Mouse (Mus musculus) heart, adult 2 months (tissue): ENCODE results near the gene Akna. TPM values are rescaled to one million over a fixed set of nuclear protein-coding genes. Genes with fewer than 3 reads are reported as not detected.

ENCODE experiments used
- DNase-seq, 2 experiments: peaks; one replicate each; pipeline ENCODE4 v3.0.0; 2021
- H3K27ac ChIP-seq: fragments of 200-600 bp; 2 replicates; pipeline ENCODE4 v1.8.1; 2022
- H3K27me3 ChIP-seq: fragments of 200-500 bp; 2 replicates; pipeline ENCODE4 v1.6.1; 2012; ENCODE audit warnings: mild to moderate bottlenecking, low read length, inconsistent platforms, mixed read lengths; ENCODE audit not compliant: control insufficient read depth, insufficient read depth
- H3K36me3 ChIP-seq: fragments of 200-500 bp; 2 replicates; pipeline ENCODE4 v1.6.1; 2012; ENCODE audit warnings: low read length, inconsistent platforms; ENCODE audit not compliant: control insufficient read depth, insufficient read depth
- H3K4me1 ChIP-seq: fragments of 200-500 bp; 2 replicates; pipeline ENCODE4 v1.6.1; 2011; ENCODE audit warnings: low read length; ENCODE audit not compliant: control insufficient read depth, insufficient read depth
- H3K4me3 ChIP-seq: fragments of 200-600 bp; 2 replicates; pipeline ENCODE4 v1.8.1; 2022
- H3K79me2 ChIP-seq: fragments of 200-500 bp; replicated peaks from 2 replicates; pipeline ENCODE4 v1.6.1; 2012; ENCODE audit warnings: mild to moderate bottlenecking, inconsistent platforms, low read length, moderate library complexity, mixed read lengths; ENCODE audit not compliant: control insufficient read depth, insufficient read depth
- H3K9ac ChIP-seq: fragments of 200-500 bp; 2 replicates; pipeline ENCODE4 v1.6.1; 2012; ENCODE audit warnings: low read depth, mild to moderate bottlenecking, control low read depth, inconsistent platforms, low read length, mixed read lengths
- CTCF ChIP-seq: fragments of 200-600 bp; IDR thresholded peaks from 2 replicates; pipeline ENCODE4 v1.8.1; 2022; ENCODE audit warnings: antibody characterized with exemption, mild to moderate bottlenecking, moderate library complexity
- EP300 ChIP-seq: fragments of 200-500 bp; IDR thresholded peaks from 2 replicates; pipeline ENCODE4 v1.6.1; 2011; ENCODE audit warnings: low read depth, low read length, control low read depth; ENCODE audit not compliant: insufficient read depth
- POLR2A ChIP-seq: fragments of 200-500 bp; IDR thresholded peaks from 2 replicates; pipeline ENCODE4 v1.6.1; 2011; ENCODE audit warnings: mild to moderate bottlenecking, low read depth, low read length, control low read depth; ENCODE audit not compliant: insufficient read depth
- WGBS: fragments of 180-500 bp; shearing (Covaris S2); methylation state at CpG from one replicate; pipeline ENCODE4 v1.1.7; 2018; 5-methylcytosine and 5-hydroxymethylcytosine counted together
- intact Hi-C: fragments of 180-260 bp; cut with DNase I; formaldehyde crosslinking; loops from one replicate; pipeline ENCODE4 v1.15.1; 2025
- polyA plus RNA-seq: library from polyadenylated mRNA; depleted of rRNA; stranded (reverse); fragments of >200 nt; gene quantifications from 2 replicates; pipeline ENCODE4 v1.2.3, GENCODE M21; 2012
- total RNA-seq, 2 experiments: library from RNA; stranded (reverse); gene quantifications; 2 replicates each; pipeline ENCODE4 v1.2.3; 2021

Gene Akna
- total and polyA plus RNA-seq, 3 experiments = 3.5 to 4.8 (median 3.9) TPM

DNA sequence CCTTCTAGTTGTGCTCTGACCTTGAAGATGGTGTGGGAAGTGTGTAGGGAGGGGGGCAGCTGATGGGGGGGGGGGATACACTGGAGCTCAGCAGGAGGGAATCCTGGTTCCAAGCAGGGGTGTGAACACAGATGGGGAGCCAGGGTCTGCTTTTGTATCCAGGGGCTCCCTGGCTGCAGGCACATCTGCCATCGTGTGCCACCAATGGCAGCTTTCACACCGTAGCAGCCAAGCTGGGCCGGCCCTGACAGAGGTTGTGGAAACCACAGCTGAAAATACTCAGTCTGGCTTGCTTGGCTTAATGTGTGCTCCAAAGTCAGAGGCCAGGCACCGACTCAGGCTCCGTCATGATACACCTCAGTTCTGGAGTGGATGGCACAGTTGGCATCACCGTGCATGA lies 15.1 kb downstream of the Akna start:
- H3K79me2 ChIP-seq = no peaks in the 10 kb centered on the region
- intact Hi-C loops = no loop called here
- WGBS = 87% methylated on average over 6 of the region's 6 CpGs
- no peak overlapping the region for H3K9ac ChIP-seq
- H3K27ac ChIP-seq = no peak overlapping the region
- TF ChIP-seq POLR2A = no peak
- TF ChIP-seq CTCF = no peak
- no peak for TF ChIP-seq EP300
- H3K4me1 ChIP-seq = no peaks in the 10 kb centered on the region
- no peaks in the 10 kb centered on the region for H3K36me3 ChIP-seq
- H3K4me3 ChIP-seq = no peak overlapping the region
- no peak for DNase-seq
- no peaks in the 10 kb centered on the region for H3K27me3 ChIP-seq

- Histone ChIP-seq H3K79me2 (no peaks in the 10 kb centered on the region), H3K9ac (no peak overlapping the region), H3K4me3 (no peak overlapping the region), H3K27ac (no peak overlapping the region), H3K4me1 (no peaks in the 10 kb centered on the region), H3K36me3 (no peaks in the 10 kb centered on the region), H3K27me3 (no peaks in the 10 kb centered on the region)
- TF ChIP-seq POLR2A (no peak), EP300 (no peak), CTCF (no peak)
- WGBS = 69% methylated on average over 11 of the region's 11 CpGs
- peak in 1 of 2 experiments; percentile 59 for DNase-seq
- intact Hi-C loops = no loop called here
Observed at GRCm38 (mm10) chr4:63385784-63386183, 17.4 kb downstream of the Akna start.

DNA sequence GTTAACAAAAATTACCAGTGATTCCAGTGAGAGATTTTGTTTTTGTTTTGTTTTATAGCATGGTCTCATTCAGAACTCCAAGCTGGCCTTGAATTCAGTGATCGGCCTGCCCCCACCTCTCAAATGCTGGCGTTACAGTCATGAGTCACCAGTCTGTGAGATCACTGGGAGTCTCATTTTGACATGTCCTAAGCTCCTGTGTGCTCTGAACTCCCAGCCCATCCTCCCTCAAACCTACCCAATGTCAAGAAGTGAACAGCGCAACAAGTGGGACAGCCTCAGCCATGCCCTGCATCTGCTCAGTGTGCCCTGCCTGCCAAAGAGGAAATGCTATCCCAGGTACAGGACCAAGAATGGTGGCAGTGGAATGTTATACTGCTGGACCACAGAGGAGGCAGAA lies 17.9 kb downstream of the Akna start:
- 87% methylated on average over 3 of the region's 3 CpGs for WGBS
- Histone ChIP-seq H3K4me1 (no peaks in the 10 kb centered on the region), H3K27me3 (no peaks in the 10 kb centered on the region), H3K27ac (no peak overlapping the region), H3K36me3 (no peaks in the 10 kb centered on the region), H3K9ac (no peak overlapping the region), H3K4me3 (no peak overlapping the region), H3K79me2 (no peaks in the 10 kb centered on the region)
- no peak for DNase-seq
- intact Hi-C loops = no loop called here
- TF ChIP-seq CTCF (no peak), EP300 (no peak), POLR2A (no peak)

DNA sequence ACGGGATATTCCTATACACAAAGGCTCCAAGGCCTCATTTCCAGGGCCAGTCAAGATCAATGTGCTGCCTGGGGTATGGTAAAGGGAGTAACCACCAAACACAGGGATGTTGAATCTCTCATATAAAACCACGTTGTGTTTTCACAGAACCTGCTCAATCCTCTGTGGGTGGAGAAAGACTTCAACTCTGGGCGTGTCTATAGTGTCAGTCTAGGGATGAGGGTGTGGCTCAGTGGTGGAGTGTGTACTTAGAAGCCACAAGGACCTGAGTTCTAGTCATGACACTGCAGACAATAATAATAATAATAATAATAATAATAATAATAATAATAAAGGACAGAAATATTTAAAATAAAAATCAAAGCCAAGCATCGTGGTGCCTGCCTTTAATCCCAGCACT lies 18.9 kb downstream of the Akna start:
- Histone ChIP-seq H3K4me3 (no peak overlapping the region), H3K36me3 (no peaks in the 10 kb centered on the region), H3K4me1 (no peaks in the 10 kb centered on the region), H3K79me2 (no peaks in the 10 kb centered on the region), H3K9ac (no peak overlapping the region), H3K27me3 (no peaks in the 10 kb centered on the region), H3K27ac (no peak overlapping the region)
- TF ChIP-seq CTCF (no peak), POLR2A (no peak), EP300 (no peak)
- intact Hi-C loops = no loop called here
- 92% methylated on average over 4 of the region's 4 CpGs for whole genome bisulfite sequencing
- no peak for DNase-seq

DNA sequence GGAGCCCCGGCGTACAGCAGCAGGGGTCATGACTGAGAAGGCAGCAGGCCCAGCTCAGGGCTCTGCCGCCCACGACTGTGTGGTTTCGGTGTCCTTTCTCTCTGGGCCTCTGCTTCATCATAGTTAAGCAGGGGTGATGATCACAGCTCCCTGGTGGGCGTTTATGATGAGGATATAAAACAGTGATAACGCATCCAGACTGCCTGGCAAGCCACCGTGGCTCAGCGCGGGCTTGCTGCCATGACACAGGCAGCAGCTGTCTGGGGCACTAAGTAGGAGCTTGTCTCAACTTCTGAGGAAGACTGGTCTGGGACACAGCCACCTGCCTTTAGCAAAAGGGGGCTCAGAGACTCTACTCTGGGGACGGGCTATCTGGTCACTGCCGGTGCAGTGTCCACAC lies 19.7 kb downstream of the Akna start:
- no peak for DNase-seq
- intact Hi-C loops = no loop called here
- Histone ChIP-seq H3K36me3 (no peaks in the 10 kb centered on the region), H3K27me3 (no peaks in the 10 kb centered on the region), H3K79me2 (no peaks in the 10 kb centered on the region), H3K9ac (no peak overlapping the region), H3K4me3 (no peak overlapping the region), H3K4me1 (no peaks in the 10 kb centered on the region), H3K27ac (no peak overlapping the region)
- 82% methylated on average over 12 of the region's 12 CpGs for WGBS
- no peak for TF ChIP-seq EP300
- TF ChIP-seq CTCF = no peak
- no peak for TF ChIP-seq POLR2A

GRCm38 (mm10) chr4:63382676-63383369 lies 20.3 kb downstream of the Akna start:
- intact Hi-C loops = no loop called here
- Histone ChIP-seq H3K4me3 (no peak overlapping the region), H3K4me1 (no peaks in the 10 kb centered on the region), H3K79me2 (no peaks in the 10 kb centered on the region), H3K9ac (no peak overlapping the region), H3K27me3 (no peaks in the 10 kb centered on the region), H3K27ac (no peak overlapping the region), H3K36me3 (no peaks in the 10 kb centered on the region)
- TF ChIP-seq CTCF = no peak
- no peak for TF ChIP-seq EP300
- TF ChIP-seq POLR2A = no peak
- WGBS = 91% methylated on average over 4 of the region's 4 CpGs
- no peak for DNase-seq
